Mouse (Mus musculus) A20 (cell line): Measurements from ENCODE around the gene A930017K11Rik.

Experiments
- DNase-seq: peaks from one replicate; pipeline ENCODE4 v3.0.0-alpha.2; 2011; ENCODE audit warnings: low read depth, low spot score

The A930017K11Rik gene

DNA sequence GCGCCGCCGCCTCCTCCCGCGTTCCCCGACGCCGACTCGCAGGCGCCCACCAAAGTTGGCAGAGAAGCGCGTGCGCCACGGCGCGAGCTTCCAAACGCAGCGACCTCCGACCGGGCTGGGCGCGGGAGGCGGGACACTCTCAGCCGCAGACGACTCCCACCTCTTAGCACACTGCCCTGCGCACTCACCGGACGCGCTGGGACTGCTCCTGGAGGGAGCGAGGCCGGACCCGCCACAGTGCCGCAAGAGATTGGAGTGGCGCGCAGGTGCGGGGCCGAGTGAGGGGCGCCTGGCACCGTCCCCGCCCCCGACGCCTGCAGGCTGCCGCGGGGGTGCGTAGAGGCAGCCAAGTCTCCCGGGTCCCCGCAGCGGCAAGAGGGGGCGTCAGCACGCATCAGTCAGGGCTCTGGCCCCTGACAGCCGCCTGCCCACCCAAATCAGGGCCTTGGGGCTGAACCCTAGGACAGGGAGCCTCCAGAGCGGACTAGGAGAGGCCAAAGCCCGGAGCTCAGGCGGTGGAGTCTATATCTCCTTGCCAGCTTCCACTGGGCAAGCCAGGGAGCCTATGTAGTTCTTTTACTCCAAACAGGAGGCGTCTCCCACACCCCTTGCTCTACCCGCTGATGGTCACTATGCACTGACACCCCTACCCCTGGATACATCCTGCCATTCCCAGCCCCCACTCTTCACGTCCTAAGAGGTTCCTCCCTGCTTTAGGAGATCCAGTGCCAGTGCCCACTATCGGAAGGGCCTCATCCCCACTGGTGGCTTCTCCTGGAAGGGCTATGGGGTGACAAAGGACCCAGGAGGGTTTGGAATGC, at the start of gene A930017K11Rik:
Gene A930017K11Rik (minus strand): TSS at position 763 of the 821 bp plus-strand sequence.
- DNase-seq, result no peak

DNA sequence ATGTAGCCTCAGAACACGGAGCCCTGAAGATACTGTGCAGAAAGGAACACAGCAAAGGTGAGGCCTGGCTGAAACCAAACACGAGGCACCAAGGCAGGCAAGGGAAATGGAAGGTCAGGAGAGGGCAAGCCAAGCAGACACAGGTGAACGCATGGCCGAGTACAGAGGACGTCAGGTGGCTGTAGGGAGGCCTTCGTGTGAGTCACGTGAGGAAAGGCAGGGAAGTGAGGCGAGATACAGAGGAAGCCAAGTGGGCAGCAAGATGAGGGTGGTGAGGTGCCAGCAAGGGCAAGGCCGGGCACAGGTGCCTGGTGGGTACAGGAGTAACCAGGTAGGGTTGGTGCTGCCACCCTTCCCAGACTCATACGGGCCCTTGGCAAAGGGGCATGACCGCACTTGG, 46.1 kb upstream of the A930017K11Rik start:
- DNase-seq, result peak; percentile 41

DNA sequence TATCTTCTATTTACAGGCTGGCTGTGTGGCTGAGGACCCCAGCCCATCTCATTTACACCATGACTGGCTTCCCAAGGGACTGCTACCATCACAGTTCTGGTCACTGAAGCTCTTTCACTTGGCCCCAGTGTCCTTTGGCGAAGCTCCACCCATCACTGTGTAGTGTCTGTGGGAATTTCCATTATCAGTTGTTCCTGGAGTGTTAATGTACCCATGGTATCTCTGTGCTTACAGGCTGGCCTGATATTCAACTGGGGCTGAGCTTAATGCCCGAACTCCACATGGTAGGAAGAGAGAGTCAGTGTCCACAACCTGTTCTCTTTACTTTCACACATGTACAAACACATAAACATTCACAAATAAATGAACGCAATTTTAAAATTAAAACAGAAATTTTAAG, 41.1 kb upstream of the A930017K11Rik start:
- no peak for DNase-seq

- no peak for DNase-seq
Measured at GRCm38 (mm10) chr17:25992274-25992673, 39.9 kb upstream of the A930017K11Rik start.

DNA sequence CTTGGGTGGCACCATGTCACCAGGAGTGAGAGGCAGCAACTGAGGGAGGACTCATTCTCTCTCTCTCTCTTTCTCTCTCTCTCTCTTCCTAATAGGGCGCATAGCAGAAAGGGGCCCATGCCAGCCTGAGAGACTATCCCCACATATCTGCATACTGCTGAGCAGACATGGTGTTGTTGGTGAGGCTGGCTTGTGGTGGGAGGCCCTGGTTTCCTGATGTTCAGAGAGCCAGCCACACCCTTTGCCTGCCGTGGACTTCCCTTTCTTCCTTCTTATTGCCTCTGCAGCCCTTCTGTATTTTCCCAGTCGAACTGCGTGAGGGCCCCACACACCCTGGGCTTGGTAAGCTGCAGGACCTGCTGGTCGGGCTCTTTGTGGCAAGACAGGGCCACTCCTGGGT, 38.0 kb upstream of the A930017K11Rik start:
- no peak for DNase-seq

DNA sequence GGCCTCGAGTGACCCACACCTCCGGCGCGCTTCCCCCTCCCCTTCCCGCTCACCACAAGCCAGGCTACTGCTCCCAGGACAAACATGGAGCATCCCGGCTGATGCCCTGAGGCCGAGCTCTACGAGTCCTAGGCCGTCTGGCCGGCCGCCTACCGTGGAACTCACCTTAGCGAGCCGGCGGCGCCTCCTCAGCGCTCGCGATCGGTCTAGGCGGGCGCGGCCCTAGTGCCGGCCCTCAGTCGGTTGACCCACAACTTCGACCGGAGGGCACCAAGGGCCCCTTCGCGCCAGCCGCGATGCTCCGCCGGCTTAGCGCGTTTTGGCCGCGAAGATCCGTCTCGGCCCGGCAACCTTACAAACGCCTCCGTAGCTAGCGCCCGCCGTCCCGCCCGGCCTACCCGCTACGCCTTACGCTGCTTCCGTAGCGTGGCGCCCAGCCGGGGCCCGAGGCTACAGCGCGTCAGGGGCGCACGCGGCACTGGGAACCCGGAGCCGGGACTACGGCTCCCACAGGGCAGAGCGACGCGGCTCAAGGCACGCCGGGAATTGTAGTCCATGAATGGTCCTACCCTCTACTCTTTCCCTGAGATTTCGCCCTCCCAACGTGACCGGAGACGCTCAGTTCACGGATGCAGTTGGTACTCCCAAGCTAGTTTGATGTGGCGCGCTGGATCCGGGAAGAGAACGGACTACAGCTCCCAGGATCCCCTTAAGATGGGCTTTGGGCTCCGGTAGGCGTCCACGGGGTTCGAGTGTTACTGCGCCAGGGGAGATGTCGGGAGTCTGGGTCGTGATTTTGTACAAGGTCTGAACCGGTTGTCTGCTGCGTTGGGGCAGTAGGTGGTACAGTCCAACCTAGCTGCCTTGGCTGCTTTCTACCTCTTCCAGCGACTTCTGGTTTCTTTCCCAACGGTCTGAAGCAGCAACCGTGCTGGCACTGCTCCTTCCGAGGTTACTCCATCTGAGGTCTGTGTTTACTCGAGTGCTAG, 33.2 kb upstream of the A930017K11Rik start, which contains the start of gene Capn15:
Gene Capn15 (minus strand): TSS at position 491 of the 989 bp plus-strand sequence.
- DNase-seq, result peak; percentile 95

- DNase-seq, result peak; percentile 41
Measured at GRCm38 (mm10) chr17:25984556-25985305, 32.4 kb upstream of the A930017K11Rik start.

GRCm38 (mm10) chr17:25984066-25984465, 31.7 kb upstream of the A930017K11Rik start:
- no peak for DNase-seq

GRCm38 (mm10) chr17:25982913-25983312, 30.5 kb upstream of the A930017K11Rik start:
- DNase-seq, result no peak

DNA sequence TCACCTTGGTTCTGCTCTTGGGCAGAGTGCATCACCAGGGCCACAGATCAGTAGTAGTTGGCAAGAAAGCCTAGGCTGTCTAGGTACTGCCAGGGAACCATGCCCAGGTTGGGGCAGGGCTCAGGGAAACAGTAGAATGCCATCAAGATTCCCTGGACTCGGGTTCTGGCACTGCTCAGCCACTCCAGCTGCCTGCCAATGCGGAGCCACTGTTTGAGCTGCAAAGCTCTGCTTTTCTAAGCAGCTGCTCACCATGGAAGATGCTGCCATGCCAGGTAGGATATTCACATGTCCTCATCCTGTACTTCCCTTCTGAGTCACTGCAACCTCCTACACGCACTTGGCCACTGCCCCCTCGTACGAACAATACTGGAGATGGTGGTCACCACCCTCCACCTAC, 28.5 kb upstream of the A930017K11Rik start:
- no peak for DNase-seq

DNA sequence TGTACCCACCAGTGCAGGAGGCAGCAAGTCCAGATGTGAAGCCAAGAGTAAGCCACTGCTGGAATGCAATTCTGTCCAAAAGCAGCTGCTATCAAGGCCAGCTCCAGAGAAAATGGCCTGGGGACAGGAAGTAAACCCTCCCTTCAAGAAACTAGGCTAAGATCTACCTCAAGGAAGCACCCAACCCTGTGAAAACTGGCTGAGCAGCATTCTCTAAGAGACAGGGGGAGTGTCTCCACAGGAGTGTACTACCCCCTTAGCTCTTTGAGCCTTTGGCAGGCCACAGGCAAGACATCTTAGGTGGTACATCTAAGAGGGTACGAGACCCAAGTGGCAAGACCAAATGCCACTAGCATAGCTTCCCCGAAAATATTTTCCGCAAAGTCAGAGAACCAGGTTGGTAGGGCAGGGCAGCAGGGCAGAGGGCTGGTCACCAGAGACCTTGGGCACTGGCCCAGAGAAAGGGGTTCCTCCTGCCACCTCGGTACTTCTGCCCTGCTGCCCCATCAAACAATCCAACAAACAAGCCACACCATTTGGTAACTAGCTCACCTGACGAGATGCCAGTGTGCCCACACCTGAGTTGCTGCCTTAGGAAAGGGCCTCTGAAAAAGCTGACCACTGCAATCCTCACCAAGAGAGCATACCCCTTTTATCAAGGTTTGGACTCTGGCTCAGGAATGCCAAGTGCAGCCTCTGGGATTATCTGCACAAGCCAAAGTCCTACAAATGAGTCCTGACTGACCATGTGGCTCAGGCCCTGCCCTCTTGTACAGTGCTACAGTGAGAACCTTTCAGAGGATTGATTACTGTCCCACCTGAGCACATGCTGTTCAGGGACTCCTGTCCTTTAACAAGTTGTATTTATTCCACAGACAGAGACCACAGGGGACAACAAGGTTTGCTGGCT, 27.7 kb upstream of the A930017K11Rik start:
- no peak for DNase-seq

DNA sequence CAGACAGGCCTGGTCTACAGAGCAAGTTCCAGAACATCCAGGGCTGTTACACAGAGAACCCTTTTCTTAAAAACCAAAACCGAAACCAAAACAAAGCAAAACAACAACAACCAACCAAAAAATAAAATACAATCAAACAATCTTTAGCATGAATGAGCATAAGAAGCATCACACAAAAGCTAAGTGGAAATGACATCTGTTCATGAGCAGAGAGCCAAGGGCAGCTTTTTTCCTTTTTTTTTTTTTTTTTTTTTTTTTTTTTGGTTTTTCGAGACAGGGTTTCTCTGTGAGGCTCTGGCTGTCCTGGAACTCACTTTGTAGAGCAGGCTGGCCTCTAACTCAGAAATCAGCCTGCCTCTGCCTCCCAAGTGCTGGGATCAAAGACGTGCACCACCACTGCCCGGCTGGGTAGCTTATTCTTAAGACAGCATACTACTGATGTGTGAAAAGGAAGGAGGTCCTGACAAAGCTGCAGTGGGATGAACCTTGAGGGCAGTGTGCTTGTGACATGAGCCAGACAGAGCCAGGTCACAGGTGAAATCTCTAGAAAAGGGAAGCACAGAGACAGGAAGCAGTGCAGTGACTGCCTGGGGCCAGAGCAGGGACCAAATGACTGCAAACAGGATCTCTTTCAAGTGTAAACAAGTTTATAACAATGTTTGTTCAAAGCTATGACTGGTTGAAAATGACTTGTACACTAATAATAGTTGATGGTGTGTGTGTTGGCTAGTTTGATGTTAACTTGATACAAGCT, 18.8 kb upstream of the A930017K11Rik start:
- DNase-seq, result peak; percentile 84

DNA sequence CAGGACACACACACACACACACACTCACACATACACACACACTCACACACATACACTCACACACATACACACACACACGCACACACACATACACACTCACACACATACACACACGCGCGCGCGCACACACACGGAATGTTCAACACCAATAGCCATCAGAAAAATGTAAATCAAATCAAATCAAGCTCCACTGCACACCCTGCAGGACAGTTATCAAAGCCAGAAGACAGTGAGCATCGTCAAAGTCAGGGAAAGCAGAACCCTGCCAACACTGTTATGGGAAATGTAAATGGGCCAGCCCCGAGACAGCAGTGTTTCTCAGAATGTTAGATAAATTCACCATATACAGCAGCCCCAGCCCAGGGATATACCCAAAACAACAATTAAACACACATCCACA, 18.1 kb upstream of the A930017K11Rik start:
- peak; percentile 28 for DNase-seq

DNA sequence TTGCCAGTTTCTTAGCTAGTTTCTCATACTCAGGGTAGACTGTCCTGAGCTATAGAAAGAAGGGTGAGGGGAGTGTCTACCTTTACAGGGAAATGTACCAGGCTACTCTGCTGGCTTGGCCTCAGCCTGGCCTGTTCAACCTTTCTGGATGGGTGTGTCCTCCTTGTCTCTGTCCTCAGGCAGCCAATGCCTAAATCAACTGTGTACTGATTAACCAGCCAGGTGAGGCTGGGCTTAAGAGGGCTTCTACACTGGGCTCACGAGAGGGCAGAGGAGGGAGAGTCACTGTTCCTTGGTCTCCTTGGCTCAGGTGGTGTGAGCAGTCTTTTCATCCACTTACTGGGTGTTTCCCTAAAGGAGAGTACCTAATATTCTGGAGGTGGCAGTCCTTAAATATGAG, 15.8 kb upstream of the A930017K11Rik start:
- no peak for DNase-seq

- no peak for DNase-seq
Measured at GRCm38 (mm10) chr17:25967652-25968051, 15.3 kb upstream of the A930017K11Rik start.

DNA sequence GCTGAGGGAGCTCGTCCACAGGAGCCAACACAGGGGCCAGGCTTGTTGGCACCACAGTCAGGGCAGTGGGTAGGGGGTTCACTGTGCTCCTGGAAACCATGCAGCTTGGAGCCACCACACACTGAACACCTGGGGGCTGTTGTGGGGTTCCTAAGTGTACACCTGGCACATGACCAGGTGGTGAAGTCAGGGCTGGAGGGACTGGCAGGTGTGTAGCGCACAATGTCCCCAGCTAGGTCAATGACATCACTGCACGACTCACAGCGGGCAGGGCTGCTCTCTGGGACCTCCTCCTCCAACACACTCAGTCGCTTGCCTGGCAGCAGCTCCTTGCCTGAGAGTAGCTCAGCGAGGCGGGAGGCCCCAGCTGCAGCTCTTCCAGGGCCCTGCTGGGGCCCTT, 11.9 kb upstream of the A930017K11Rik start:
- no peak for DNase-seq

GRCm38 (mm10) chr17:25962413-25962905, 10.1 kb upstream of the A930017K11Rik start:
- DNase-seq, result no peak

DNA sequence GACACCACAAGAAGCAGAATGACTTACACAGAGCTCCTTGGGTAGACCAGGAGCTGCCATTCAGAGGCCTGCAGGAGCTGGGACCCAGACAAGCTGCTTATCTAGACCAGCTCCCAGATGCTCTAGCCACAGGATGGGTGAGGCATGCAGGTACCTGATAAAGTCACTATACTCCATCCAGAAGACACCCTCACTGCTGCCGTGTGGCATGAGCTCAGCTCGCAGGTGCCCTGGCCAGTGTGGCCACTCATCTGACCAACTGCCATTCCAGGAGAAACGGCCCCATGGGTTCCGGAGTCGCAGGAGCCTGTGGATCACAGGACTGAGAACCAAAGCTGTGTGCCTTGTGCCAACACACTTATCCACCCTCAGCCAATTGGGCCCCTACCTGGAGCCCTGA, 9.2 kb upstream of the A930017K11Rik start:
- no peak for DNase-seq

DNA sequence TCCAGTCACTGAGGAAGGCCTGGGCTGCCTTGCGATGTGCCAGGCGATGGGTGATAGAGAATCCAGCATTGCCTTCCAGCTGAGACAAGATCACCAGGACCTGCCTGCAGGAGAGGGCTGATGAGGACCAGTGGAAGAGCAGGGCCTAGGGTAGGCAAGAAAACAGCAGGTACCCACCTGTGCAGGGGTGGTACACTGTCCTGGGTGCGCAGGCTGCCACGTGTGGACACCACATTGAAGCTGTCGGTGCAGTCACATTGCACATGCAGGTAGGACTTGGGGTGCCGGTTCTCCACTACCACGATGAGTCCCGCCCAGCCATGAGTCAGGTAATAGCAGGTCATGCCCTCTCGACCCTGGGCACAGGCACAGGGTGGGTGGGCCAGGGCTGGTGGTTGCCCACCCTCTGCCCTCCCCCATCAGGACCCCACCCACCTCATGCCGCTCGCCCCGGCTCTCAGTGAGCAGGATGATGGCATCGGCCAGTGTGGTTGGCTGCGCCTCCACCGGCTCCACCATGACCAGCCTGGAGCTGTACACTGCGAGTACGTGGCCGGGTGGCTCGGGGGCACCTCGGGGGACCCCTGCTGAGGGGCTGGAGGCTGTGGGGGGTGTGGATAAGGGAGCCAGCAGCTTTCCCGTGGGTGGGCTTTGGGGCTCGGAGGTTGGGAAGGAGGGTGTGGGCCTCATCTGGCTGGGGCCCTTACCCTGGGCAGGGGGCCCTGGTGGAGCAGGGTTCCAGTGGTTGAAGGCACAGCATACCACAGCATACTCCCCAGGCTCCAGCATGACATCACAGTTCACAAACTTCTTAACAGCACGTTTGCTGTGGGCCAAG, 7.5 kb upstream of the A930017K11Rik start:
- no peak for DNase-seq
